Mouse (Mus musculus): ENCODE measurements around the gene Hist2h2aa1.
"Not testable (repeated sequence)": the region's sequence is repeated elsewhere in the genome, so short reads cannot be mapped to it uniquely, and the experiment has no call there.

The Hist2h2aa1 gene

GRCm38 (mm10) chr3:96280660-96281059 is 35.4 kb downstream of the Hist2h2aa1 start:
- DNase-seq (ENCODE audit: low spot score) = no peak

- DNase-seq (ENCODE audit: low spot score) = no peak
Observed at GRCm38 (mm10) chr3:96284457-96284856, 39.2 kb downstream of the Hist2h2aa1 start.

- not testable (repeated sequence) for DNase-seq (ENCODE audit: low spot score)
Observed at GRCm38 (mm10) chr3:96287334-96287733, 42.0 kb downstream of the Hist2h2aa1 start.

- no peak for DNase-seq (ENCODE audit: low spot score)
Observed at GRCm38 (mm10) chr3:96289201-96289600, 43.9 kb downstream of the Hist2h2aa1 start.

GRCm38 (mm10) chr3:96290727-96291126 is 45.4 kb downstream of the Hist2h2aa1 start:
- DNase-seq (ENCODE audit: low spot score) = not testable (repeated sequence)

- no peak for DNase-seq (ENCODE audit: low spot score)
Observed at GRCm38 (mm10) chr3:96292641-96293040, 47.3 kb downstream of the Hist2h2aa1 start.

- no peak for DNase-seq (ENCODE audit: low spot score)
Observed at GRCm38 (mm10) chr3:96293368-96293767, 48.1 kb downstream of the Hist2h2aa1 start.

- DNase-seq (ENCODE audit: low spot score) = no peak
Observed at GRCm38 (mm10) chr3:96293787-96294186, 48.5 kb downstream of the Hist2h2aa1 start, which contains the start of gene Fcgr1. Gene Fcgr1, minus strand, starts transcription at chr3:96293969.

Data from urinary bladder, postnatal 25 days (tissue).